Mouse (Mus musculus) testis, adult 2 months (tissue): ENCODE measurements around the gene Pank1.

Experiments used
- CTCF ChIP-seq: fragments of 200-500 bp; IDR thresholded peaks from 2 replicates; pipeline ENCODE4 v1.5.1; 2012; ENCODE audit warnings: low read depth, mild to moderate bottlenecking, inconsistent platforms, low read length, moderate library complexity; ENCODE audit not compliant: control insufficient read depth, insufficient read depth, insufficient replicate concordance
- POLR2A ChIP-seq: fragments of 200-500 bp; IDR thresholded peaks from 2 replicates; pipeline ENCODE4 v1.6.1; 2012; ENCODE audit warnings: low read depth, mild to moderate bottlenecking, inconsistent platforms, low read length, moderate library complexity; ENCODE audit not compliant: control insufficient read depth

DNA sequence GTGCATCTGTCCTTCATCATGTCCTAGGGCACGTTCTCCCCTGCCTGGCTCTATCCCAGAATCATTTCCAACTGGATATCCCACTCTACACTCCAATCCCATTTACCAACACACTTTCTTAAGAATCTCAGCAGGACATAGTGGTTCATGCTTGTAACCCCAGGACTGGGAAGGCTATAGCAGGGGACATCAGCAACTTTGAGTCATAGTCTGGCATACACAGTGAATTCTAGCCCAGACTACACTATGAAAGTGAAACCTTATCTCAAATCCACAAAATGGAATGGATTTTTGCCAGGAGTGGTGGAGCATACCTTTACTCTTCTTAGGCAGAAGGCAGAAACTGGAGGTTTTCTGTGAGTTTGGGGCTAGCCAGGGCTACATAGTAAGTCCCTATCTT lies 12.3 kb upstream of the Pank1 start:
- TF ChIP-seq CTCF (no peak), POLR2A (no peak)
